Mouse (Mus musculus) ES-Bruce4 (cell line): Measurements from ENCODE around the gene Med13l. TPM values are rescaled to one million over a fixed set of nuclear protein-coding genes. Genes with fewer than 3 reads are reported as not detected.

Source experiments
- H3K27ac ChIP-seq: 2 replicates; pipeline ENCODE4 v1.5.1; 2012; ENCODE audit warnings: low read length, inconsistent platforms; ENCODE audit not compliant: insufficient read depth
- H3K27me3 ChIP-seq: 2 replicates; pipeline ENCODE4 v1.6.1; 2012; ENCODE audit warnings: mild to moderate bottlenecking, low read length, inconsistent platforms; ENCODE audit not compliant: control insufficient read depth, poor library complexity, insufficient read depth, severe bottlenecking
- H3K36me3 ChIP-seq: 2 replicates; pipeline ENCODE4 v1.6.1; 2012; ENCODE audit warnings: inconsistent platforms, mild to moderate bottlenecking, low read length, moderate library complexity; ENCODE audit not compliant: control insufficient read depth, poor library complexity, insufficient read depth, severe bottlenecking
- H3K4me1 ChIP-seq: one replicate; pipeline ENCODE4 v1.8.1; 2011; ENCODE audit warnings: low read length; ENCODE audit not compliant: control insufficient read depth, insufficient read depth
- H3K4me3 ChIP-seq: 2 replicates; pipeline ENCODE4 v1.5.1; 2011; ENCODE audit warnings: low read depth, mild to moderate bottlenecking, low read length
- H3K9ac ChIP-seq: 2 replicates; pipeline ENCODE4 v1.6.1; 2012; ENCODE audit warnings: low read depth, mild to moderate bottlenecking, inconsistent platforms; ENCODE audit not compliant: poor library complexity, severe bottlenecking
- H3K9me3 ChIP-seq: replicated peaks from 2 replicates; pipeline ENCODE4 v1.6.1; 2012; ENCODE audit warnings: mild to moderate bottlenecking, low read length, inconsistent platforms; ENCODE audit not compliant: control insufficient read depth, poor library complexity, insufficient read depth, severe bottlenecking
- CTCF ChIP-seq: IDR thresholded peaks from one replicate; pipeline ENCODE4 v1.8.1; 2011; ENCODE audit warnings: low read depth, low read length
- EP300 ChIP-seq: IDR thresholded peaks from 2 replicates; pipeline ENCODE4 v1.6.1; 2011; ENCODE audit warnings: low read depth, low read length; ENCODE audit not compliant: insufficient read depth
- POLR2A ChIP-seq: IDR thresholded peaks from one replicate; pipeline ENCODE4 v1.8.1; 2011; ENCODE audit warnings: low read length; ENCODE audit not compliant: insufficient read depth
- polyA plus RNA-seq: library from polyadenylated mRNA; stranded (reverse); fragments of >200 nt; gene quantifications from 2 replicates; pipeline ENCODE4 v1.2.4, GENCODE M21; 2011; ENCODE audit warnings: low read depth; ENCODE audit not compliant: missing spikeins, insufficient read depth, insufficient read length

Med13l gene
- polyA plus RNA-seq, 1 experiment: 43.9 TPM

GRCm38 (mm10) chr5:118654599-118654998, 94.1 kb downstream of the Med13l start:
- Histone ChIP-seq H3K9me3 (no peaks in the 10 kb centered on the region), H3K4me1 (peaks cover 7% of the 10 kb centered on the region), H3K9ac (no peak overlapping the region), H3K36me3 (0 out of 2 replicates have a peak, but pooled peaks cover 2% of the 10 kb centered on the region), H3K27me3 (no peaks in the 10 kb centered on the region), H3K4me3 (no peak overlapping the region), H3K27ac (no peak overlapping the region)
- TF ChIP-seq CTCF (no peak), POLR2A (no peak), EP300 (no peak)

GRCm38 (mm10) chr5:118655025-118655424, 94.5 kb downstream of the Med13l start:
- Histone ChIP-seq H3K4me3 (no peak overlapping the region), H3K27me3 (no peaks in the 10 kb centered on the region), H3K27ac (no peak overlapping the region), H3K9me3 (no peaks in the 10 kb centered on the region), H3K9ac (no peak overlapping the region), H3K36me3 (no peaks in the 10 kb centered on the region), H3K4me1 (peaks cover 5% of the 10 kb centered on the region)
- TF ChIP-seq EP300 (no peak), POLR2A (no peak), CTCF (no peak)

GRCm38 (mm10) chr5:118655428-118655827, 94.9 kb downstream of the Med13l start:
- Histone ChIP-seq H3K27ac (no peak overlapping the region), H3K9ac (no peak overlapping the region)

GRCm38 (mm10) chr5:118655966-118656365, 95.5 kb downstream of the Med13l start:
- H3K9ac ChIP-seq: no peak overlapping the region
- H3K4me3 ChIP-seq: no peak overlapping the region
- no peaks in the 10 kb centered on the region for H3K36me3 ChIP-seq
- TF ChIP-seq CTCF (no peak), POLR2A (no peak), EP300 (no peak)
- no peak overlapping the region for H3K27ac ChIP-seq
- no peaks in the 10 kb centered on the region for H3K27me3 ChIP-seq
- no peaks in the 10 kb centered on the region for H3K9me3 ChIP-seq
- peaks cover 2% of the 10 kb centered on the region for H3K4me1 ChIP-seq

More at GRCm38 (mm10) chr5:118655428-118655827, 94.9 kb downstream of the Med13l start:
- Histone ChIP-seq H3K4me1 (peaks cover 5% of the 10 kb centered on the region), H3K27me3 (no peaks in the 10 kb centered on the region), H3K9me3 (no peaks in the 10 kb centered on the region), H3K36me3 (no peaks in the 10 kb centered on the region), H3K4me3 (no peak overlapping the region)
- no peak for TF ChIP-seq POLR2A
- TF ChIP-seq EP300: no peak
- no peak for TF ChIP-seq CTCF

GRCm38 (mm10) chr5:118658256-118658837, 97.9 kb downstream of the Med13l start:
- H3K27me3 ChIP-seq: no peaks in the 10 kb centered on the region
- H3K36me3 ChIP-seq: no peaks in the 10 kb centered on the region
- H3K4me3 ChIP-seq: no peak overlapping the region
- H3K9me3 ChIP-seq: no peaks in the 10 kb centered on the region
- no peaks in the 10 kb centered on the region for H3K4me1 ChIP-seq
- TF ChIP-seq EP300: no peak
- TF ChIP-seq CTCF: no peak
- TF ChIP-seq POLR2A: no peak
- H3K27ac ChIP-seq: no peak overlapping the region
- H3K9ac ChIP-seq: no peak overlapping the region

- H3K27ac ChIP-seq: no peak overlapping the region
- no peaks in the 10 kb centered on the region for H3K9me3 ChIP-seq
- H3K9ac ChIP-seq: no peak overlapping the region
- TF ChIP-seq CTCF (no peak), EP300 (no peak), POLR2A (no peak)
- H3K4me3 ChIP-seq: no peak overlapping the region
- H3K36me3 ChIP-seq: no peaks in the 10 kb centered on the region
- no peaks in the 10 kb centered on the region for H3K27me3 ChIP-seq
- H3K4me1 ChIP-seq: no peaks in the 10 kb centered on the region
Observed at GRCm38 (mm10) chr5:118659713-118660112, 99.2 kb downstream of the Med13l start.
